ENCODE assay signal across 8 mouse cellular contexts in the genomic region with DNA sequence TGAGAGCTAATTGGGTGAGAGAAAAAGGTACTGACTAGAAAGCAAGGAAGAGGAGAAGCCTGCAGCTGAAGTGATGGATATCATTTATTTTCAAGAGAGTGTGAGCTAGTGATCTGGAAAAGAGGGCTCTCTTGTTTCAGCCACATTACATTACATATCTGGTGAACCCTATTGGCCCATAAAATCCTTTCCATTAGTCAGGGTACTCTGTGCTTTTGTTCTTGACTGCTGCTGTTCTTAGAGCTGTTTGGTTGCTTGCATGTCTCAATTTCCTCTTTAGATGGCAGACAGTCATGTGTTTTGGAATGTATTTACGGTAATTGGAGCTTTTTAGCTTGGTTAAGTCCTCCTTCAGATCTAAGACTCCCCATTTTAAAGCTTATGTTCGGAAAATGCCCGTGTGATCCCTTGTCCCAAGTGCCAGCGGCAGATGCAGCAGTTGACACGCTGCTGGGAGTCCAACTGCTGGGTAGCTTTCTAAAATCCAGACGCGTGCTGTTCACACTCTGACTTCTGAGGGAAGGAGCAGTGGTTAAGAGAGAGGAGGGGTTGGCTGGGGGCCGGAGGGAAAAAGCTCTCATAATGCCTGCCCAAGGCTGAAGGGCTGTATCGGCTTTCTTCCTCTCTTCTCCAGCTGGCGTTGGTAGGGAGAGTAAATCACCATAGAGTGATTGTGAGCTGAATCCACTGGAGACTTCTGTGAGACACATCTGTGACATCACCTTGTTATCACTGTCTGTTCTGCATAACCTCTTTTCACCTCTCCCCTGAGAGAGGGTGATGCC.
DNase-seq lines count a peak whose midpoint lies in the region; ATAC-seq and TF ChIP-seq lines count a peak whose summit lies in the region.

No protein-coding gene starts in this region.

- H3K27me3 ChIP-seq in CH12.LX (replicated peaks), result no peaks in the 10 kb centered on the region
- H3K27me3 ChIP-seq in heart, embryonic 16.5 days (ENCODE audit: control insufficient read depth, insufficient read depth, low read length), result no peaks in the 10 kb centered on the region

- dilution Hi-C loops in CH12.LX (cut with MboI; ENCODE audit: extremely low pct_ligation_motif_present, extremely low pct_unique_long_range_greater_than_20kb, low sequenced_read_pairs), result no loop called here

- H3K27ac ChIP-seq in CH12.LX (ENCODE audit: insufficient read depth, low read depth), result peak overlapping the region; percentile 10; the same call in 1 of the 2 replicates
- peak overlapping the region; percentile 71 for H3K27ac ChIP-seq in heart, embryonic 16.5 days (ENCODE audit: low read length)

- H3K4me1 ChIP-seq in CH12.LX (ENCODE audit: control insufficient read depth in 1 of 2, insufficient read depth in 2 of 2), result peaks cover 9 to 41% of the 10 kb centered on the region in 2 experiments
- H3K4me1 ChIP-seq in heart, embryonic 16.5 days (ENCODE audit: control insufficient read depth, insufficient read depth, low read length), result peaks cover 10% of the 10 kb centered on the region

- H3K79me2 ChIP-seq in CH12.LX (replicated peaks; ENCODE audit: control insufficient read depth, extremely low read depth, insufficient read depth, poor library complexity, severe bottlenecking), result no peaks in the 10 kb centered on the region

- ATAC-seq in heart, embryonic 16.5 days (replicated peaks; ENCODE audit: extremely low read depth, insufficient read depth, low FRiP score), result peak; percentile 60; the same call in 1 of the 2 replicates

- peaks cover 0 to 28% of the 10 kb centered on the region in 2 experiments for H3K36me3 ChIP-seq in CH12.LX (replicated peaks in 1 of 2; ENCODE audit: control insufficient read depth in 1 of 2, insufficient read depth in 1 of 2, low read length in 1 of 2)
- H3K36me3 ChIP-seq in heart, embryonic 16.5 days (ENCODE audit: control insufficient read depth, insufficient read depth), result peaks cover 12% of the 10 kb centered on the region; the same call in 1 of the 2 replicates

- peak; percentile 45; the same call in 1 of the 2 replicates for TF ChIP-seq EP300 in CH12.LX (IDR thresholded peaks at IDR 0.05; ENCODE audit: low read length)

- WGBS in heart, embryonic 16.5 days, result 37% methylated on average over 10 of the region's 10 CpGs

- H3K9ac ChIP-seq in CH12.LX (ENCODE audit: insufficient read depth, low read depth), result no peak overlapping the region
- peak overlapping the region; percentile 43; the same call in 1 of the 2 replicates for H3K9ac ChIP-seq in heart, embryonic 16.5 days (ENCODE audit: low read length)

- peak; percentile 34 for DNase-seq in embryo, embryonic 11 days
- no peak for DNase-seq in embryo, embryonic 9.5 days (ENCODE audit: extremely low spot score)
- peak; percentile 75 for DNase-seq in CH12.LX (ENCODE audit: extremely low read depth)
- peak; percentile 43 to 64 for DNase-seq in lung, postnatal 4 days
- no peak for DNase-seq in thymus, postnatal 10 days (ENCODE audit: low spot score in 2 of 2)
- no peak for DNase-seq in spleen, postnatal 14 days (ENCODE audit: low spot score in 2 of 2)
- DNase-seq in cerebellum, adult 11 months, result no peak

- no peak for TF ChIP-seq RAD21 in CH12.LX (IDR thresholded peaks at IDR 0.05; ENCODE audit: low read depth, low read length)

- H3K4me3 ChIP-seq in CH12.LX (replicated peaks in 1 of 3; ENCODE audit: low read depth in 2 of 3, low read length in 2 of 3, poor library complexity in 1 of 3), result peak overlapping the region in 1 of 3 experiments; percentile 5
- H3K4me3 ChIP-seq in heart, embryonic 16.5 days (ENCODE audit: low read length), result no peak overlapping the region

- no peak for TF ChIP-seq POLR2A in CH12.LX (IDR thresholded peaks at IDR 0.05; ENCODE audit: low read depth, low read length)

- no peak for TF ChIP-seq CTCF in CH12.LX (conservative IDR thresholded peaks at IDR 0.05 in 1 of 2, IDR thresholded peaks at IDR 0.05 in 1 of 2; ENCODE audit: low read depth in 2 of 2, low read length in 2 of 2)

- H3K4me2 ChIP-seq in CH12.LX (ENCODE audit: insufficient read depth, low read depth, poor library complexity, severe bottlenecking), result peak overlapping the region; percentile 17
- H3K4me2 ChIP-seq in heart, embryonic 16.5 days (ENCODE audit: low read depth, low read length), result peak overlapping the region; percentile 46

- peaks cover 2% of the 10 kb centered on the region for H3K9me3 ChIP-seq in CH12.LX (replicated peaks; ENCODE audit: low read length)
- no peaks in the 10 kb centered on the region for H3K9me3 ChIP-seq in heart, embryonic 16.5 days (replicated peaks; ENCODE audit: control insufficient read depth, low read length)

- in situ Hi-C loops in CH12.LX (cut with MboI; ENCODE audit: low pct_ligation_motif_present, low pct_unique_long_range_greater_than_20kb, low sequenced_read_pairs), result no loop called here

TF ChIP-seq in CH12.LX, 34 proteins besides CTCF, POLR2A, EP300 and RAD21:
- TF ChIP-seq BHLHE40 (IDR thresholded peaks at IDR 0.05; ENCODE audit: low read depth, low read length) (0 out of 2 replicates have a peak, but pooled peaks have one; percentile 37), ETS1 (conservative IDR thresholded peaks at IDR 0.05; ENCODE audit: low read depth, low read length) (peak; percentile 72), MAX (IDR thresholded peaks at IDR 0.05; ENCODE audit: low read length) (no peak), PAX5 (IDR thresholded peaks at IDR 0.05; ENCODE audit: low read length) (no peak)

Comparison
In these comparisons a context has a peak if more than half of its experiments do, and no peak if none do; other contexts are left out.
1. DNase-seq: peak in embryo, embryonic 11 days (single experiment), CH12.LX (single experiment) and lung, postnatal 4 days (2 of 2); none in embryo, embryonic 9.5 days (single experiment), thymus, postnatal 10 days (0 of 2), spleen, postnatal 14 days (0 of 2) and cerebellum, adult 11 months (single experiment).